Mouse (Mus musculus): Measurements from ENCODE around the gene Adgrl3.

DNA sequence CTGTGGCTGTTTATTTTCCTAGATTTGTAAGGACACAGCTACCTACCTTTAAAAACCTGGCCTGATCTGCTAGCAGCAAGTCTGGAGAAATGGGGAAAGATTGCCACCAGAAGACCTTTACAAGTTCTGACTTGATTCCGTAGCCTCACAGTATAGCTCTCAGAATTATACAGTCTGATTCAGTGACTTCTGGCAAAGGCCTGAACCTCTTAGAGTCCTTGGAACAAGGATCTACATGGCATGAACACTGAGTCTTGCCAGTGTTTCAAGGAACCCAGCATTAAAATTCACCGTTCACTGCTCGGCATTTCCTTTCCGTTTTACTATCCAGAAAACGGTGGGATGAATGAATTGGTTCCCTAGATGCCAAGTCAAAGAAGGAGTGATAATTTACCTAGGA is 756.3 kb downstream of the Adgrl3 start:
- TF ChIP-seq CTCF (IDR thresholded peaks at IDR 0.05; ENCODE audit: low read depth) (no peak), EP300 (IDR thresholded peaks at IDR 0.05; ENCODE audit: low read depth) (no peak)
